Mouse (Mus musculus): ENCODE measurements around the gene Odf3. TPM values are rescaled to one million over a fixed set of nuclear protein-coding genes. Genes with fewer than 3 reads are reported as not detected.

Odf3 gene
- polyA plus RNA-seq, 1 experiment from 2014 or later = not detected

- H3K4me1 ChIP-seq (replicated peaks) = no peaks in the 10 kb centered on the region
- no peak overlapping the region for H3K27ac ChIP-seq (replicated peaks)
- H3K27me3 ChIP-seq = peaks cover 6% of the 10 kb centered on the region; the same call in 1 of the 2 replicates
- no peak for ATAC-seq (ENCODE audit: low FRiP score, low read depth)
- H3K36me3 ChIP-seq = no peaks in the 10 kb centered on the region
- no peak overlapping the region for H3K9ac ChIP-seq
- WGBS = 81% methylated on average over 4 of the region's 4 CpGs
- H3K4me3 ChIP-seq = no peak overlapping the region
- no peaks in the 10 kb centered on the region for H3K9me3 ChIP-seq
- H3K4me2 ChIP-seq = no peak overlapping the region
Observed at GRCm38 (mm10) chr7:140845683-140846082, 1.9 kb upstream of the Odf3 start.

GRCm38 (mm10) chr7:140846676-140847075, 929 bp upstream of the Odf3 start:
- H3K9ac ChIP-seq = no peak overlapping the region

GRCm38 (mm10) chr7:140848591-140848990, 986 bp downstream of the Odf3 start:
- WGBS = 94% methylated on average over 10 of the region's 10 CpGs
- no peak for ATAC-seq (ENCODE audit: low FRiP score, low read depth)

More at GRCm38 (mm10) chr7:140846676-140847075, 929 bp upstream of the Odf3 start:
- Histone ChIP-seq H3K9me3 (no peaks in the 10 kb centered on the region), H3K4me1 (replicated peaks) (no peaks in the 10 kb centered on the region), H3K27me3 (0 out of 2 replicates have a peak, but pooled peaks cover 2% of the 10 kb centered on the region), H3K27ac (replicated peaks) (no peak overlapping the region), H3K4me3 (no peak overlapping the region), H3K36me3 (no peaks in the 10 kb centered on the region), H3K4me2 (no peak overlapping the region)
- WGBS = 89% methylated on average over 10 of the region's 10 CpGs
- no peak for ATAC-seq (ENCODE audit: low FRiP score, low read depth)

GRCm38 (mm10) chr7:140851916-140852315, 4.3 kb downstream of the Odf3 start:
- H3K27me3 ChIP-seq = no peaks in the 10 kb centered on the region
- no peak overlapping the region for H3K27ac ChIP-seq (replicated peaks)
- ATAC-seq (ENCODE audit: low FRiP score, low read depth) = no peak
- peaks cover 10% of the 10 kb centered on the region for H3K4me1 ChIP-seq (replicated peaks)
- 98% methylated on average over 4 of the region's 4 CpGs for WGBS
- no peak overlapping the region for H3K4me2 ChIP-seq
- H3K9ac ChIP-seq = no peak overlapping the region
- H3K36me3 ChIP-seq = peaks cover 22% of the 10 kb centered on the region
- no peaks in the 10 kb centered on the region for H3K9me3 ChIP-seq
- H3K4me3 ChIP-seq = no peak overlapping the region

More at GRCm38 (mm10) chr7:140848591-140848990, 986 bp downstream of the Odf3 start:
- no peak overlapping the region for H3K27ac ChIP-seq (replicated peaks)
- H3K9me3 ChIP-seq = no peaks in the 10 kb centered on the region
- H3K36me3 ChIP-seq = peaks cover 17% of the 10 kb centered on the region
- H3K9ac ChIP-seq = no peak overlapping the region
- H3K4me2 ChIP-seq = no peak overlapping the region
- no peaks in the 10 kb centered on the region for H3K4me1 ChIP-seq (replicated peaks)
- no peak overlapping the region for H3K4me3 ChIP-seq
- no peaks in the 10 kb centered on the region for H3K27me3 ChIP-seq

- peaks cover 18% of the 10 kb centered on the region for H3K4me1 ChIP-seq (replicated peaks)
- no peak overlapping the region for H3K27ac ChIP-seq (replicated peaks)
- H3K9me3 ChIP-seq = no peaks in the 10 kb centered on the region
- H3K4me2 ChIP-seq = no peak overlapping the region
- no peak overlapping the region for H3K9ac ChIP-seq
- peaks cover 22% of the 10 kb centered on the region for H3K36me3 ChIP-seq
- H3K27me3 ChIP-seq = no peaks in the 10 kb centered on the region
- no peak overlapping the region for H3K4me3 ChIP-seq
- ATAC-seq (ENCODE audit: low FRiP score, low read depth) = no peak
- WGBS = 89% methylated on average over 9 of the region's 9 CpGs
Observed at GRCm38 (mm10) chr7:140853386-140853785, 5.8 kb downstream of the Odf3 start.

- Histone ChIP-seq H3K4me3 (no peak overlapping the region), H3K27me3 (no peaks in the 10 kb centered on the region), H3K9me3 (no peaks in the 10 kb centered on the region), H3K27ac (replicated peaks) (no peak overlapping the region), H3K4me1 (replicated peaks) (peaks cover 29% of the 10 kb centered on the region), H3K9ac (no peak overlapping the region), H3K4me2 (no peak overlapping the region), H3K36me3 (peaks cover 26% of the 10 kb centered on the region)
- no peak for ATAC-seq (ENCODE audit: low FRiP score, low read depth)
- WGBS = 94% methylated on average over 18 of the region's 18 CpGs
Observed at GRCm38 (mm10) chr7:140854483-140854882, 6.9 kb downstream of the Odf3 start.

- WGBS = 77% methylated on average over 9 of the region's 9 CpGs
- no peaks in the 10 kb centered on the region for H3K9me3 ChIP-seq
- H3K27me3 ChIP-seq = no peaks in the 10 kb centered on the region
- peak overlapping the region; percentile 90 for H3K9ac ChIP-seq
- H3K36me3 ChIP-seq = peaks cover 31% of the 10 kb centered on the region
- H3K4me2 ChIP-seq = peak overlapping the region; percentile 80
- no peak for ATAC-seq (ENCODE audit: low FRiP score, low read depth)
- H3K27ac ChIP-seq (replicated peaks) = 0 out of 2 replicates have a peak overlapping the region, but pooled peaks have one; percentile 93
- peak overlapping the region; percentile 90 for H3K4me3 ChIP-seq
- H3K4me1 ChIP-seq (replicated peaks) = peaks cover 36% of the 10 kb centered on the region
Observed at GRCm38 (mm10) chr7:140855181-140855580, 7.6 kb downstream of the Odf3 start.

GRCm38 (mm10) chr7:140855860-140856784, 8.5 kb downstream of the Odf3 start, which contains the start of gene Gm45785:
TSS of gene Gm45785 (minus strand) at chr7:140856331.
- peaks cover 38% of the 10 kb centered on the region for H3K36me3 ChIP-seq
- 1% methylated on average over 51 of the region's 51 CpGs for WGBS

GRCm38 (mm10) chr7:140856785-140857549, 9.4 kb downstream of the Odf3 start, which contains the start of gene Ric8a:
TSS of gene Ric8a (plus strand) at chr7:140856957.
- H3K4me2 ChIP-seq = peak within 1 kb of the TSS; percentile 80
- peak within 1 kb of the TSS; percentile 90 for H3K4me3 ChIP-seq
- peak within 1 kb of the TSS; percentile 90 for H3K9ac ChIP-seq
- peak; percentile 77 for ATAC-seq (ENCODE audit: low FRiP score, low read depth)
- no peaks in the 10 kb centered on the region for H3K9me3 ChIP-seq
- H3K36me3 ChIP-seq = peaks cover 44% of the 10 kb centered on the region
- WGBS = under 1% methylated on average over 50 of the region's 50 CpGs
- H3K27ac ChIP-seq (replicated peaks) = peak within 1 kb of the TSS; percentile 93
- H3K27me3 ChIP-seq = no peaks in the 10 kb centered on the region
- H3K4me1 ChIP-seq (replicated peaks) = peaks cover 36% of the 10 kb centered on the region

More at GRCm38 (mm10) chr7:140855860-140856784, 8.5 kb downstream of the Odf3 start, which contains the start of gene Gm45785:
- Histone ChIP-seq H3K27ac (replicated peaks) (peak within 1 kb of the TSS; percentile 93), H3K4me1 (replicated peaks) (peaks cover 36% of the 10 kb centered on the region), H3K27me3 (no peaks in the 10 kb centered on the region), H3K9me3 (no peaks in the 10 kb centered on the region), H3K4me3 (peak within 1 kb of the TSS; percentile 90), H3K4me2 (peak within 1 kb of the TSS; percentile 80), H3K9ac (peak within 1 kb of the TSS; percentile 90)
- peak; percentile 82 for ATAC-seq (ENCODE audit: low FRiP score, low read depth)

- Histone ChIP-seq H3K9ac (peak within 1 kb of the TSS; percentile 90), H3K27me3 (no peaks in the 10 kb centered on the region), H3K4me2 (peak within 1 kb of the TSS; percentile 80), H3K4me1 (replicated peaks) (peaks cover 36% of the 10 kb centered on the region), H3K27ac (replicated peaks) (peak within 1 kb of the TSS; percentile 93), H3K9me3 (no peaks in the 10 kb centered on the region), H3K36me3 (peaks cover 46% of the 10 kb centered on the region), H3K4me3 (peak within 1 kb of the TSS; percentile 90)
- WGBS = 38% methylated on average over 40 of the region's 40 CpGs
- ATAC-seq (ENCODE audit: low FRiP score, low read depth) = peak; percentile 54
Observed at GRCm38 (mm10) chr7:140857550-140858505, 10.2 kb downstream of the Odf3 start, which contains the start of gene Bet1l. TSS of gene Bet1l (minus strand) at chr7:140857577.

GRCm38 (mm10) chr7:140858746-140859145, 11.1 kb downstream of the Odf3 start:
- ATAC-seq (ENCODE audit: low FRiP score, low read depth) = no peak
- Histone ChIP-seq H3K4me2 (peak overlapping the region; percentile 80), H3K9ac (peak overlapping the region; percentile 90), H3K36me3 (peaks cover 46% of the 10 kb centered on the region), H3K4me3 (peak overlapping the region; percentile 90), H3K27ac (replicated peaks) (no peak overlapping the region), H3K9me3 (no peaks in the 10 kb centered on the region), H3K27me3 (no peaks in the 10 kb centered on the region), H3K4me1 (replicated peaks) (peaks cover 36% of the 10 kb centered on the region)
- WGBS = 95% methylated on average over 8 of the region's 8 CpGs
